Mouse (Mus musculus): ENCODE results near the gene Vps33a. TPM values are rescaled to one million over a fixed set of nuclear protein-coding genes. Genes with fewer than 3 reads are reported as not detected.

Gene Vps33a
- 10 to 100 TPM; 53.7 to 68.7 (median 64.1) TPM for total RNA-seq (2022)

- peak; percentile 98 for DNase-seq
Observed at GRCm38 (mm10) chr5:123572357-123573186, at the start of gene Vps33a. Gene Vps33a, minus strand, starts transcription at chr5:123573038.

GRCm38 (mm10) chr5:123622421-123622820, 49.6 kb upstream of the Vps33a start:
- no peak for DNase-seq

GRCm38 (mm10) chr5:123618558-123618957, 45.7 kb upstream of the Vps33a start:
- DNase-seq = no peak

GRCm38 (mm10) chr5:123614246-123614645, 41.4 kb upstream of the Vps33a start:
- no peak for DNase-seq

DNA sequence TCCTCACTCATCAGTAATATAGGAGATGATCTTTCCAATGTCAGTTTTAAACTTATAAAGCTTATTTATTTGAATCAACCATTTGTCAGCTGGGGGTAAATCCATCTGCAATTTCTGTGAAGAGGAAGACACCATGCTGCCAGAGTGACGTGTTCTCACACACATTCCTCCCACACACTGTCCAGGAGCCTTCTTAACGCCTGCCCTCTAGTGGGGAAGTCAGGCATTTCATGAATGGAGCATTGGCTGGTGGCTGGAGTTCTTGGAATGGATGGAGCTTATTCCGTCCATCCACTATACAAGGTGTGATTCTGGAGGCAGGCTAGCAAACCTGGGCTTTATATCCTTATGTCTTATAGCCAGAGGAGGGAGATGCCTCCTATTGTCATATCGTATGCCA, 37.0 kb upstream of the Vps33a start:
- peak; percentile 60 for DNase-seq

DNA sequence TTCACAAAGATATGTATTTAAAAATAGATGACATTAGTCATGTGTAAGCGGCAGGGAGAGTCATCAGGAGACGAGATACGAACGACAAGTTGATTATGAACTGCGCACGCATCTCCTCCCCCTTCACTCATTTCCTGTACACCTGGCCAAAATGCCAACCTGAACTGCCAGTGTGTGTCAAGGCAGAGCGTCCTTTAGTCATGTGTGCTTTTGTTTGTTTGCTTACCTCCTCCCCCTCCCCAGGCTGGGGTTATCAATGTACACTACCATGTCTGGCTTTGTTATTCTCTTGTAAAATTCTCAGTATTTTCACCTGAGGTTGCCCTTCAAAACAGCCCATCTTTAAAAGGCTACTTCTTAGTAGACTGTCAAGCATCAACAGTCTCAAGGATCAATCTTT, 36.6 kb upstream of the Vps33a start:
- DNase-seq = no peak

- DNase-seq = no peak
Observed at GRCm38 (mm10) chr5:123607211-123607669, 34.4 kb upstream of the Vps33a start.

GRCm38 (mm10) chr5:123603496-123603895, 30.7 kb upstream of the Vps33a start:
- DNase-seq = no peak

GRCm38 (mm10) chr5:123602174-123602573, 29.3 kb upstream of the Vps33a start:
- no peak for DNase-seq

DNA sequence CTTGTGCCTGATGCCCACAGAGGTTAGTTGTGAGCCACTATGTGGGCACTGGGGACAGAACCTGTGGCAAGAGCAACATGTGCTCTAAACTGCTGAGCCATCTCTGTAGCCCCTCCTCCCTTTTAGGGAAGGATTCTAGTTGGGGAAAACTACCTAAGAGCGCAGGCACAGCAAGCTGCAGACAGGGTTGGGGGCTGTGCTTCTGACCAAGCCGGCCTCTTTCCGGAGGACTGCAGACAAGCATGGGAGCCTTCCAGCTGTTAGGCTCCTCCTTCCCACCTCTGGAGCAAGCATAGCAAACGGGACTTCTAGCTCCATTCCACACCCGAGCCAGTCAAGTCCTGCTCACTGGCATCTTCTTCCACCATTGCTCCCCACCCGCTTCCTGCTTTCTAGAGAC, 26.5 kb upstream of the Vps33a start:
- no peak for DNase-seq

DNA sequence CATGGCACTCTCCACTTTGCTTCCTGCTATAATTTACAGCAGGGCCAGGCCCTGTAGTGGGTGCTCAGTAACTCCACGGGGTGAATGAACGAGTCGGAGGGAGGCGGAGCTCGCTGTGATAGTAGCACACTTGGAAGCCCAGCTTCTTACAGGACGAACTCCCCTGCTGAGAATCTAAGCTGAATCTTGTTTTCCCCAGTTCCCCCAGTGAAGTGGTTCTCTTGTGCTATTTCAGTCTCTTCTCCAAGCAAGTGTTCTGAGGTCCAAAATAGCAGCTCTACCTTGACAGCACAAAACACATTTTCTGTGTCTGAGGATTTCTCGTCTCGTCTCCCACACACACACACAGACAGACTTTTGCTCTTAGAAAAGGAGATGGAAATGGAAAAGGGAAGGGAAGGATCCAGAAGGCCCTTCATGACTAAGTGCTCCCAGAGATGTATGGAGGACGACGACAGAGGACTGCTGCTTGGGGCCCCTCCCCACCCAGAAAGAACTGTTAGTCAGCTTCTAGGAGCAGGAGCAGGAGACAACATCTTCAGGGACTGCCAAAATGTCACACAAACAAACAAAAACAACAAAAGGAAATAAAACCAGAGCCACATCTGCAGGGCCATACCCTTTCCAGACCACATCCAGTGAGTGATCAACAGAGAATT, 20.9 kb upstream of the Vps33a start:
- no peak for DNase-seq

GRCm38 (mm10) chr5:123580043-123580442, 7.2 kb upstream of the Vps33a start:
- DNase-seq = no peak

- DNase-seq = no peak
Observed at GRCm38 (mm10) chr5:123576696-123577095, 3.9 kb upstream of the Vps33a start.

- DNase-seq = no peak
Observed at GRCm38 (mm10) chr5:123573362-123573761, 524 bp upstream of the Vps33a start.

DNA sequence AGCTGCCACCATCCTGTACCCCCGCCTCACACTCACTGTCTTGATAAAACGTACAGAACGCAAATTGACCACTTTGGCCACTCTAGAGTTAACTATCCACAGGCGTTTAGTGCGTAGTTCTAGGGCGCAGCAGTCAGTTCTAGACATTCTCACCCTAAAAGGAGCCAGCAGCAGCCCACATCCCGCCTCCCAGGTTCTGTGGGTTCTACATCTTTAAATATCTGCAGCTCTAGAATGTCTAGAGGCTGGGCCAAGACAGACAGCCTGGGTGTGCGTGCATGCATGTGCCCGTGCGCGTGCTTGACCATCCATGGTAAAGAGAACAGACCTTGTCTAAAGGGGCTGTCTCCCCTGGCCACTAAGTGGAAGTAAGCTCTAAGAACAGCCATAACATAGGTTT, 11.7 kb downstream of the Vps33a start:
- DNase-seq = no peak

- no peak for DNase-seq
Observed at GRCm38 (mm10) chr5:123559588-123559987, 13.2 kb downstream of the Vps33a start.

DNA sequence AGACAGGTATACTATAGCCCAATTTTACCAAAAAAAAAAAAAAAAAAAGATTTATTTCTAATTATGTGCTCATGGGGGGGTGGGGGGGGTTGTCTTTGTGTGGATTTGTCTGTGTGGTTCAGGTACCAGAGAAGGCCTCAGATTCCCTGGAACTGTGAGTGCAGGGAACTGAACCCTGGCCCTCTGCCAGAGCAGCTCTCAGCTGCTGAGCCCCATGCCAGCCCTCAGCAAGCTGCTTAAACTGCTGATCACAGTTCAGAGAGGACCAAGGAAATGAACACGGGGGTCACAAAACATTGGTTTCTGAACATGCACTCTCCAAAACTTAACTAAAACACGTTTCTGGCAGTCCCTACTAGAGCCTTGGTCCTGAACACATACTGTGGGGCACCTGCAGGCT, 16.4 kb downstream of the Vps33a start:
- no peak for DNase-seq

GRCm38 (mm10) chr5:123555693-123556092, 17.1 kb downstream of the Vps33a start:
- no peak for DNase-seq

GRCm38 (mm10) chr5:123533801-123534200, 39.0 kb downstream of the Vps33a start:
- peak; percentile 54 for DNase-seq

- DNase-seq = no peak
Observed at GRCm38 (mm10) chr5:123530056-123530455, 42.8 kb downstream of the Vps33a start.

GRCm38 (mm10) chr5:123528641-123529040, 44.2 kb downstream of the Vps33a start:
- no peak for DNase-seq

- no peak for DNase-seq
Observed at GRCm38 (mm10) chr5:123525916-123526495, 46.8 kb downstream of the Vps33a start.

DNA sequence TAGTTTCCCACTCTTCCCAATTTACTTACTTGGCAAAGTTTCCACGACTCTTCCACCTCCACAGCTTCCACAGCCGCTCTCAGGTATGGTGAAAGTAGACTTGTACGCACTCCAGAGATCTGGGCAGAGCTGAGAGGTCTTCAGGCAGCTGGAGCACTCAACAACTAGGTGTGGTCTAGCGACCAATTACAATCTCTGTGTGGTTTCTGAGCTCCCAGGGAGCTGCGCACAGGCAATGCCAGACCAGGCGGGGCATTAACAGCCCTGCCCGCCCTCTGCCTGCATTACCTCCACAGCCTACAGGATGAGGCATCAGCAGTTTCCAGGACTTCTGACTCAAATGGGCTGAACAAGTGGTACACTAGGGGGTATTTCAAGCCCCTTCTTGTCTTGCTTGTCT, 47.6 kb downstream of the Vps33a start, which contains the start of gene Gm49027:
TSS of gene Gm49027 (minus strand) at position 208 of the 400 bp plus-strand sequence.
- DNase-seq = no peak

Measured in adrenal gland, adult 8-10 months (tissue).